22 mouse cellular contexts compared by ENCODE assay signal in the genomic region with DNA sequence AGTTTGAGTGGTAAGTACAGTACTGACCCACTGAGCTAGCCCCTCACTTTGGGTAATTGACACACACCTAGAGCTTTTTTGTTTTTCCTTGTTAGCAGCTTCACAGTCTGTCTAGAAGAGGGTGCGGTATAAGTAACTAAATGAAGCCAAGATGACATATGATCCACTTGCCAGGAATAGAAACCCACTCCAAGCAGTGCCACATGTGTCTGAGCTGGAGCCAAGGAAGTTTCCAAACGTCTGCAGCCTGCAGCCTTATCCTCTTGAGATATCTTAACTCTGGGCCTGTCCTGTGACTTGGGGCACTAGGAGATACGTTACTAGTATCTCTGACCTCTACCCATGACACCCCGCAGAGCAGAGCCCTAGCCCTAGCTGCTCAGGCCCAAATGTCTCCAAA. TPM values are rescaled to one million over a fixed set of nuclear protein-coding genes. Genes with fewer than 3 reads are reported as not detected.
A peak's percentile ranks its signal among the peaks of the same experiment; 100 is the strongest.
DNase-seq lines count a peak whose midpoint lies in the region; TF ChIP-seq lines count a peak whose summit lies in the region.
"Had no signal": no experiment of that assay in that cellular context is flagged by ENCODE, and none has a peak within 500 bp of the region (broad histone marks: within the 10 kb centered on the region; RNA-seq: fewer than 3 reads in every experiment).

No protein-coding gene starts in this region.

- peak; percentile 27 for DNase-seq in adrenal gland, postnatal 14 days
- no peak for DNase-seq in adrenal gland, postnatal 25 days
- peak; percentile 47 for DNase-seq in gastrocnemius, adult 2 months
- DNase-seq in gastrocnemius, postnatal 14 days: no peak
- DNase-seq in left cerebral cortex, postnatal 25 days (ENCODE audit: low spot score in 2 of 2): peak; percentile 31 to 85
- no peak for DNase-seq in left cerebral cortex, postnatal 36 days (ENCODE audit: low spot score in 2 of 2)
- peak; percentile 16 to 40 for DNase-seq in right cerebral cortex, postnatal 36 days (ENCODE audit: low spot score in 2 of 2)
- no peak for DNase-seq in embryo, embryonic 10.5 days (ENCODE audit: low spot score)
- DNase-seq: cerebellum, adult 8-10 months; cerebellum, postnatal 36 days; kidney, postnatal 36 days; lung, adult 18-20 months; lung, postnatal 10 days; thymus, adult 2 months; thymus, postnatal 4 days had no signal

- no peak for TF ChIP-seq CTCF in gastrocnemius, adult 2 months (IDR thresholded peaks at IDR 0.05)

- intact Hi-C loops in gastrocnemius, adult 2 months (cut with DNase I): no loop called here
- intact Hi-C loops in gastrocnemius, postnatal 14 days (cut with DNase I; ENCODE audit: low total_unique reads): no loop called here
- intact Hi-C loops in left cerebral cortex, postnatal 25 days (cut with DNase I): loop anchor here (10.0 kb wide), 1 partner anchor 525 kb away; no protein-coding TSS in a partner anchor
- intact Hi-C loops in left cerebral cortex, postnatal 36 days (cut with DNase I): no loop called here

- H3K27ac ChIP-seq in gastrocnemius, adult 2 months: peak overlapping the region; percentile 40; the same call in 1 of the 2 replicates
- H3K27ac ChIP-seq: forebrain, embryonic 15.5 days; heart, adult 2 months; hindbrain, embryonic 12.5 days; kidney, embryonic 15.5 days; limb, embryonic 13.5 days; liver, embryonic 12.5 days; stomach, embryonic 15.5 days had no signal

- H3K4me3 ChIP-seq in gastrocnemius, adult 2 months: no peak overlapping the region
- H3K4me3 ChIP-seq: forebrain, embryonic 15.5 days; heart, adult 2 months; hindbrain, embryonic 12.5 days; kidney, embryonic 15.5 days; limb, embryonic 13.5 days; liver, embryonic 12.5 days; stomach, embryonic 15.5 days had no signal

RNA-seq across cellular contexts. Expression of gene Prickle2, which starts 43.5 kb away (rescaled TPM):
- total RNA-seq in adrenal gland, postnatal 14 days (2021): 6.7 and 7.7 TPM in 2 replicates
- 8.3 and 9.5 TPM in 2 replicates for total RNA-seq in adrenal gland, postnatal 25 days (2021)
- total RNA-seq in gastrocnemius, adult 2 months (2021): 1 to 10 TPM; 1.2 to 2.3 TPM
- 1 to 10 TPM; 4.0 to 4.3 TPM for total RNA-seq in gastrocnemius, postnatal 14 days (2021)
- total RNA-seq in left cerebral cortex, postnatal 25 days (2021): 100 to 1,000 TPM; 181 to 195 TPM
- total RNA-seq in left cerebral cortex, postnatal 36 days (2021): 100 to 1,000 TPM; 164 to 189 TPM

Comparison
In these comparisons a context has a peak if more than half of its experiments do, and no peak if none do; other contexts are left out.
1. DNase-seq: peak in adrenal gland, postnatal 14 days (single experiment), gastrocnemius, adult 2 months (single experiment), left cerebral cortex, postnatal 25 days (2 of 2) and right cerebral cortex, postnatal 36 days (2 of 2); none in adrenal gland, postnatal 25 days (single experiment), gastrocnemius, postnatal 14 days (single experiment), left cerebral cortex, postnatal 36 days (0 of 2) and embryo, embryonic 10.5 days (single experiment).
2. RNA of gene Prickle2, which starts 43.5 kb away (total RNA-seq): 181 to 195 TPM in left cerebral cortex, postnatal 25 days and 164 to 189 TPM in left cerebral cortex, postnatal 36 days; 8.3 to 9.5 TPM in adrenal gland, postnatal 25 days, 6.7 to 7.7 TPM in adrenal gland, postnatal 14 days, 4.0 to 4.3 TPM in gastrocnemius, postnatal 14 days and 1.2 to 2.3 TPM in gastrocnemius, adult 2 months; every median in the first group is over 10 times any median in the second.